Mouse (Mus musculus): ENCODE results near the gene Nck2. TPM values are rescaled to one million over a fixed set of nuclear protein-coding genes. Genes with fewer than 3 reads are reported as not detected.
"Not testable (repeated sequence)": the region's sequence is repeated elsewhere in the genome, so short reads cannot be mapped to it uniquely, and the experiment has no call there.

Nck2 gene
- polyA plus RNA-seq, 1 experiment from 2014 or later, result 35.0 TPM

- H3K27ac ChIP-seq (replicated peaks), result no peak overlapping the region
- DNase-seq (ENCODE audit: low spot score), result no peak
- no peaks in the 10 kb centered on the region for H3K4me1 ChIP-seq
- H3K36me3 ChIP-seq, result peaks cover 35% of the 10 kb centered on the region
- no peaks in the 10 kb centered on the region for H3K9me3 ChIP-seq (replicated peaks)
- no peaks in the 10 kb centered on the region for H3K27me3 ChIP-seq (ENCODE audit: low read depth, poor library complexity, severe bottlenecking)
- WGBS, result 89% methylated on average over 2 of the region's 2 CpGs
- H3K4me3 ChIP-seq, result no peak overlapping the region
Measured at GRCm38 (mm10) chr1:43536266-43536665, 91.9 kb downstream of the Nck2 start.

GRCm38 (mm10) chr1:43537021-43537420 is 92.6 kb downstream of the Nck2 start:
- Histone ChIP-seq H3K9me3 (replicated peaks) (no peaks in the 10 kb centered on the region), H3K27ac (replicated peaks) (no peak overlapping the region), H3K4me3 (no peak overlapping the region), H3K4me1 (peaks cover 5% of the 10 kb centered on the region; the same call in 1 of the 2 replicates), H3K27me3 (ENCODE audit: low read depth, poor library complexity, severe bottlenecking) (no peaks in the 10 kb centered on the region), H3K36me3 (peaks cover 35% of the 10 kb centered on the region)
- WGBS, result 89% methylated on average over 3 of the region's 3 CpGs
- no peak for DNase-seq (ENCODE audit: low spot score)

GRCm38 (mm10) chr1:43537496-43537895 is 93.1 kb downstream of the Nck2 start:
- no peak for DNase-seq (ENCODE audit: low spot score)
- Histone ChIP-seq H3K27ac (replicated peaks) (no peak overlapping the region), H3K4me1 (peaks cover 10% of the 10 kb centered on the region; the same call in 1 of the 2 replicates), H3K36me3 (peaks cover 35% of the 10 kb centered on the region), H3K27me3 (ENCODE audit: low read depth, poor library complexity, severe bottlenecking) (no peaks in the 10 kb centered on the region), H3K9me3 (replicated peaks) (no peaks in the 10 kb centered on the region), H3K4me3 (no peak overlapping the region)

GRCm38 (mm10) chr1:43538716-43539115 is 94.3 kb downstream of the Nck2 start:
- Histone ChIP-seq H3K4me1 (peaks cover 16% of the 10 kb centered on the region; the same call in 1 of the 2 replicates), H3K27me3 (ENCODE audit: low read depth, poor library complexity, severe bottlenecking) (no peaks in the 10 kb centered on the region), H3K36me3 (peaks cover 28% of the 10 kb centered on the region), H3K9me3 (replicated peaks) (no peaks in the 10 kb centered on the region), H3K27ac (replicated peaks) (no peak overlapping the region), H3K4me3 (no peak overlapping the region)
- WGBS, result 98% methylated on average over 2 of the region's 2 CpGs
- DNase-seq (ENCODE audit: low spot score), result no peak

- Histone ChIP-seq H3K36me3 (peaks cover 17% of the 10 kb centered on the region), H3K27me3 (ENCODE audit: low read depth, poor library complexity, severe bottlenecking) (no peaks in the 10 kb centered on the region), H3K4me3 (no peak overlapping the region), H3K9me3 (replicated peaks) (no peaks in the 10 kb centered on the region), H3K4me1 (peaks cover 26% of the 10 kb centered on the region), H3K27ac (replicated peaks) (no peak overlapping the region)
- WGBS, result 84% methylated on average over 4 of the region's 4 CpGs
- no peak for DNase-seq (ENCODE audit: low spot score)
Measured at GRCm38 (mm10) chr1:43539689-43540380, 95.5 kb downstream of the Nck2 start.

GRCm38 (mm10) chr1:43542339-43542738 is 98.0 kb downstream of the Nck2 start:
- WGBS, result 80% methylated on average over 4 of the region's 4 CpGs
- DNase-seq (ENCODE audit: low spot score), result no peak

GRCm38 (mm10) chr1:43547644-43548043 is 103.3 kb downstream of the Nck2 start:
- 78% methylated on average over 2 of the region's 2 CpGs for WGBS
- H3K4me1 ChIP-seq, result peaks cover 23% of the 10 kb centered on the region
- H3K27me3 ChIP-seq (ENCODE audit: low read depth, poor library complexity, severe bottlenecking), result no peaks in the 10 kb centered on the region
- no peak overlapping the region for H3K27ac ChIP-seq (replicated peaks)
- H3K36me3 ChIP-seq, result peaks cover 7% of the 10 kb centered on the region; the same call in 1 of the 2 replicates
- no peak overlapping the region for H3K4me3 ChIP-seq
- DNase-seq (ENCODE audit: low spot score), result no peak
- H3K9me3 ChIP-seq (replicated peaks), result no peaks in the 10 kb centered on the region

More at GRCm38 (mm10) chr1:43542339-43542738, 98.0 kb downstream of the Nck2 start:
- Histone ChIP-seq H3K27me3 (ENCODE audit: low read depth, poor library complexity, severe bottlenecking) (no peaks in the 10 kb centered on the region), H3K9me3 (replicated peaks) (no peaks in the 10 kb centered on the region), H3K36me3 (peaks cover 7% of the 10 kb centered on the region), H3K27ac (replicated peaks) (no peak overlapping the region), H3K4me1 (peaks cover 34% of the 10 kb centered on the region), H3K4me3 (no peak overlapping the region)

- Histone ChIP-seq H3K9me3 (replicated peaks) (no peaks in the 10 kb centered on the region), H3K4me3 (no peak overlapping the region), H3K27ac (replicated peaks) (no peak overlapping the region), H3K27me3 (ENCODE audit: low read depth, poor library complexity, severe bottlenecking) (no peaks in the 10 kb centered on the region), H3K36me3 (peaks cover 11% of the 10 kb centered on the region), H3K4me1 (peaks cover 18% of the 10 kb centered on the region)
- WGBS, result 94% methylated on average over 5 of the region's 5 CpGs
- DNase-seq (ENCODE audit: low spot score), result no peak
Measured at GRCm38 (mm10) chr1:43548749-43549148, 104.4 kb downstream of the Nck2 start.

- no peak overlapping the region for H3K4me3 ChIP-seq
- H3K4me1 ChIP-seq, result peaks cover 10% of the 10 kb centered on the region
- no peak overlapping the region for H3K27ac ChIP-seq (replicated peaks)
- peaks cover 28% of the 10 kb centered on the region for H3K36me3 ChIP-seq
- no peak for DNase-seq (ENCODE audit: low spot score)
- no peaks in the 10 kb centered on the region for H3K9me3 ChIP-seq (replicated peaks)
- H3K27me3 ChIP-seq (ENCODE audit: low read depth, poor library complexity, severe bottlenecking), result no peaks in the 10 kb centered on the region
- WGBS, result 96% methylated on average over 3 of the region's 3 CpGs
Measured at GRCm38 (mm10) chr1:43550525-43550924, 106.1 kb downstream of the Nck2 start.

- Histone ChIP-seq H3K4me1 (peaks cover 19% of the 10 kb centered on the region), H3K36me3 (peaks cover 31% of the 10 kb centered on the region)
- H3K27me3 ChIP-seq (ENCODE audit: low read depth, poor library complexity, severe bottlenecking); H3K27ac ChIP-seq (replicated peaks); DNase-seq (ENCODE audit: low spot score); H3K9me3 ChIP-seq (replicated peaks); H3K4me3 ChIP-seq: not testable (repeated sequence)
- 95% methylated on average over 37 of the region's 37 CpGs for WGBS
Measured at GRCm38 (mm10) chr1:43553989-43554679, 109.8 kb downstream of the Nck2 start.

GRCm38 (mm10) chr1:43555222-43555974 is 111.0 kb downstream of the Nck2 start:
- WGBS, result 73% methylated on average over 12 of the region's 12 CpGs
- no peak overlapping the region for H3K4me3 ChIP-seq
- H3K36me3 ChIP-seq, result peaks cover 41% of the 10 kb centered on the region
- peak; percentile 18 for DNase-seq (ENCODE audit: low spot score)
- H3K27ac ChIP-seq (replicated peaks), result peak overlapping the region; percentile 34; the same call in 1 of the 2 replicates
- H3K27me3 ChIP-seq (ENCODE audit: low read depth, poor library complexity, severe bottlenecking), result no peaks in the 10 kb centered on the region
- no peaks in the 10 kb centered on the region for H3K9me3 ChIP-seq (replicated peaks)
- H3K4me1 ChIP-seq, result peaks cover 19% of the 10 kb centered on the region

- Histone ChIP-seq H3K4me3 (no peak overlapping the region), H3K27ac (replicated peaks) (no peak overlapping the region), H3K27me3 (ENCODE audit: low read depth, poor library complexity, severe bottlenecking) (no peaks in the 10 kb centered on the region), H3K4me1 (peaks cover 19% of the 10 kb centered on the region), H3K9me3 (replicated peaks) (no peaks in the 10 kb centered on the region), H3K36me3 (peaks cover 49% of the 10 kb centered on the region)
- no peak for DNase-seq (ENCODE audit: low spot score)
- WGBS, result 89% methylated on average over 3 of the region's 3 CpGs
Measured at GRCm38 (mm10) chr1:43558329-43558728, 114.0 kb downstream of the Nck2 start.

All from midbrain, embryonic 10.5 days (tissue).